Mouse (Mus musculus) T-helper 2 cell (primary cell): ENCODE measurements around the gene Eif4g1.
"Not testable (repeated sequence)": the region's sequence is repeated elsewhere in the genome, so short reads cannot be mapped to it uniquely, and the experiment has no call there.

Experiments
- in situ Hi-C: fragments of 300-600 bp; cut with MboI, MseI; formaldehyde crosslinking; loops from one replicate; pipeline ENCODE4 v1.15.1; 2025; ENCODE audit warnings: high pct_unique_total_duplicates

Gene Eif4g1

DNA sequence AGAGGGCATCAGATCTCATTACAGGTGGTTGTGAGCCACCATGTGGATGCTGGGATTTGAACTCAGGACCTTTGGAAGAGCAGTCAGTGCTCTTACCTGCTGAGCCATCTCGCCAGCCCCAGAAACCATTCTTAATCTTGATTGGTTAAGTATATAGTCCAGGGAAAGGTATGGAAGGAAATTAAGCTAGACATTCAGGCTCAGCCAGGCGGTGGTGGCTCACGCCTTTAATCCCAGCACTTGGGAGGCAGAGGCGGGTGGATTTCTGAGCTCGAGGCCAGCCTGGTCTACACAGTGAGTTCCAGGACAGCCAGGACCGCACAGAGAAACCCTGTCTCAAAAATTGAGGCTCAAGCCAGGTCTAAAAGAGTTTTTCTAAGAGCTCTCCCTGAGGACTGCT lies at the start of gene Eif4g1:
Gene Eif4g1, plus strand, starts transcription at position 301 of the 400 bp plus-strand sequence.
- in situ Hi-C loops: not testable (repeated sequence)

DNA sequence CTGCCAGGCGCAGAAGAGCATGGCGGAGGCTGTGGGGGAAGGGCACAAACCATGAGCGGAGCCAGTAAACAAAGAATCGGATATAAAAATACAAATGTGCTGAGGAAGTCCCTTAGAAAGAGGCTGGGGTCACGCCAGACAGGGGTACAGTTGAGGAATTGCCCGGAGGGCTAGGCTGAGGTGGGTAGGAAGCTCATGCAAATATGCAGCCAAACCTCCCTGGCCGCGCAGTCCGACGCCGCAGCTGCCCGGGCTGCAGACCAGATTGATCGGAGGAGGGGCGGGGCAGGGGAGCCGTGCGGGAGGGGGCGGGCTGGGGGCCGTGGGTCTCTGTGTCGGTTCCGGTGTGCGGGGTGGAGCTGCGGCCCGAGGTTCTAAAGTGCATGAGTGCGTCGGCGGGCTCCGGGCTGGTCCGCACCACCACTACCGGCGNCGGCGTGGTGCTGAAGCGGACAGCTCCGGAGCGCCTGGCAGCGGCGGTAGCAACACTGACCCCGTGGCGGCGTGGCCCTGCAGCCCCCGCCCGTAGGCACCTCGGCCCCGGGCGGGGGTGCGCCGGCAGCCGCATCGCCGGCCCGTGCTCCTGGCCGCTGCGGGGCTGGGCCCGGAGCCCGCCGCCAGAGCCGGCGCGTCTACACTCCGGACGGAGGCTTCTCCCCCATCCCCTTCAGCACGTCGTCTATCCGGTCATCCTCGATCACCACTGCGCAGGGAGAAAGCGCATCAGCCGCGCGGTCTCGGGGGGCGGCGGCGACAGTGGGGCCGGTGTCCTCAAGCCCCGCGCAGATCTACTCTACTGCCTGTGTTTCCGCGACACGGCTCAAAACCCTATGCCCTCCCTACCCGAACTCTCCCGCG lies 48.3 kb upstream of the Eif4g1 start:
- in situ Hi-C loops: loop anchor here (10.0 kb wide), 2 partner anchors 75 to 125 kb away; partner anchors contain the start of genes Abcf3 and Eif2b5

DNA sequence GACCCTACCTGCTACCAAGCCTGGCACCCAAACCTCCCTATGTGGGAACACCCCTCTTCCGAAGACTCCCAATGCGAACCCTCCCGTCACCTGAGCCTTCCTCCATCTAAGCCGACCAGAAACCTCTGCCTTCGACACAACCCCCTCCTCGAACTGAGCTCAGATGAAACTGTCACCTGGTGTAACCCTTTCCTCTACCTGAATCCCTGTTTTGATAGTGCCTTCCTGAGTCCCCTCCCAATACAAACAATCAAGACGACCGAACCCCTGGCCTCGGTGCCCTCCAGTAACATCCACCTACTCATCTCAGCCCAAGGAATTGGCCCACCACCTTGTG lies 47.7 kb upstream of the Eif4g1 start:
- in situ Hi-C loops: no loop called here

DNA sequence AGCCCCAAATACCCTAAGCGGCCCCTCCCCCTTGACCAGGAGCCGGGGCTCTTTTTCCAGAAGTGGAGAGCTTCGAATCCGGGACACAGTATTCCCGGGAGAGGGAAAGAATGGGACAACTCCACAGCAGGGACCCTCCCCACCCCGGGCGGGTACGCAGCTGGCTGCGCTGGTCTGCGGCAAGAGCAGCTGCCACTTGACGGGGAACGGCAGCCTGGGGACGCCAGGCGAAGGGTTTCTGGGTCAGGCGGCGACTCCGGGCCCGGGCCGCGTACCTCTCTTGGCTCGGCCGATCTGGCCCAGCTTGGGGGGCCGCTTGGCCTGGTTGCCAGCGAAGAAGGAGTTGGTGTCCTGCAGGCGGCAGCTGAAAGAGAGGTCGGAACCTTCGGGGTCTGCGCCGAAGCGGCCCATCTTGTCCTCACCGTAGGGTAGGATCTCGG lies 47.3 kb upstream of the Eif4g1 start:
- in situ Hi-C loops: no loop called here

DNA sequence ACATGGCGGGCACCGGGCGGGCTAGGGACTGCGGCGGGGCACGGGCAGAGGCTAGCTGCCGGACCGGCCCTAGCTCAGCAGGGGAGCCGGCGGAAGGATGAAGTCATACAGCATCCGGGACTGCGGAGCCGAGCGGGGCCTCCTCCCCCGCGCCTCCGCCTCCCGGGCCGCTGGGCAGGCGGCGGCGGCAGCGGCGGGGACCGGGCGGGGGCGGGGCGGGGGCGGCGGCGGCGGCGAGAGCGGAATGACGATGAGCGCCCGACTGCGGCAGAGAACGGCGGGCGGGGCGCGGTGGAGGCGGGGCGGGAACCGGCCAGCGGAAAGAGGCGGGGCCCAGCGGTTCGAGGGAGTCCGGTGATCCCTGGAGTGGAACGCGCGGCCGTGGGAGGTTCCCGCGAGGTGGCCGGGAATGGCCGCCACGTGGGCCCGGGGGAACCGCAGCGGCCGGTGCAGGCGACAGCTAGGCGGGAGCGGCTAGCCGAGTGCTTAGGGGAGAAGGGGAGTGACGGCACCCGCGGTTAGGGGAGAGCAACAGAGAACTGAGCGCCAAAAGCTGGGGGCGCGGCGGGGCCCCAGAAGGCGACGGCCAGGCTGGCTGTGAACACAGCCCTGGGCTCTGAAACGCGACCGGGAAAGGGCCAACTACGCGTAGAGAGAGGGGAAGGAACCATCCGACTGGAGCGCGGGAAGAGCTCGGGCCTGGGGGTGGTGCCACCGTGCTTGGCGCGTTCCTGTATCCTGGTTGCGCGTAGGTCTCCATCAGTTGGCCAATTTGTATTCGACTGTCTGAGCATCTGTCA lies 46.7 kb upstream of the Eif4g1 start, which contains the start of gene Camk2n2:
Gene Camk2n2, minus strand, starts transcription at position 97 of the 800 bp plus-strand sequence.
- in situ Hi-C loops: no loop called here

DNA sequence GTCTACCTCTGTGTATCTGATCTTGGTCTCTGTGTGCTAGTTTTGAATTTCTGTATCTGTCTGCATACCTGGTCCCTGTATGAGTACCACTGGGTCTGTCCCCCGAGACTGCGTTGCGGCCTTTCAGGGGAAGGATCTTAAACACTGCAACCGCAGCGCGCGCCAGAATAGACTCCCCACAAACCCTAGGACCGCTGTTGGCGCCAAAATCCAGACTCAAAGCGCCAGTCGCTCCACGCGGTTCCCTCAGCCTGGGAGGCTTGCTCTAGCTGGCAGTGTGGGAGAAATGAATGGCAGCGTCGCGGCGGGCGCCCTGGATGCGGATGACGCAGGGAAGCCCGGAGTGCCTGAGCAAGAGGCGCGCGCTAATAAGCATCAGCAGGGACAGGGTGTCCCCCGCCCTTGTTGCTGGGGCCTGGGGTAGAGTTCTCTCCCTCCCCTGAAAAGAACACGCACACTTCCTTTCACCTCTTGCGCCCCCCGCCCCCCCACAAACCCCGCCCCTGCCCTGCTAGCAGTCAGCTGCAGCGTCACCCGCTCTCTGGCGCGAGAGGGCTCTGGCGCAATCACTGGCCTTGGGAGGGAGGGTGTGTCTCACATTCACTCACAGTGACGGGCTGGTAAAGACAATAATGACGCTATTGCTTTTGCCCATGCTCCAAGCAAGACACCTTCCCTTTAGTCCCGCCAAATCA lies 46.0 kb upstream of the Eif4g1 start:
- in situ Hi-C loops: no loop called here

DNA sequence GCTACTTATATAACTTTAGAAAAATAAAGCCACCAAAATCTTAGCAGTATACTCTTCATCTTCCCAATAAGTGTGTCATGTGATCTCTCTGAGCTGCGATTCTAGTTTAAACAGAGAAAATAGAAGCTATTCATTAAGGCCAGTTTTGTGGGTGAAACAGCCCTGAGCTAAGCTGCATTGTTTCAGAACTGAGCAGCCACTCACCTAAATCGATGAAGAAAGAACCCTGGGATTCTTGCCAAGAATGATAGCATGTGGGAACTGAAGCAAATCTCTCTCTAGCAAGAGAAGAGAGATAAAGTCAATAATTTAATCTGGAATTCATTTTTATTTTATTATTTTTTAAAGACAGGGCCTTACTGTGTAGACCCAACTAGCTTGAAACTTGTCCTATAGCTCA lies 44.9 kb upstream of the Eif4g1 start:
- in situ Hi-C loops: no loop called here

DNA sequence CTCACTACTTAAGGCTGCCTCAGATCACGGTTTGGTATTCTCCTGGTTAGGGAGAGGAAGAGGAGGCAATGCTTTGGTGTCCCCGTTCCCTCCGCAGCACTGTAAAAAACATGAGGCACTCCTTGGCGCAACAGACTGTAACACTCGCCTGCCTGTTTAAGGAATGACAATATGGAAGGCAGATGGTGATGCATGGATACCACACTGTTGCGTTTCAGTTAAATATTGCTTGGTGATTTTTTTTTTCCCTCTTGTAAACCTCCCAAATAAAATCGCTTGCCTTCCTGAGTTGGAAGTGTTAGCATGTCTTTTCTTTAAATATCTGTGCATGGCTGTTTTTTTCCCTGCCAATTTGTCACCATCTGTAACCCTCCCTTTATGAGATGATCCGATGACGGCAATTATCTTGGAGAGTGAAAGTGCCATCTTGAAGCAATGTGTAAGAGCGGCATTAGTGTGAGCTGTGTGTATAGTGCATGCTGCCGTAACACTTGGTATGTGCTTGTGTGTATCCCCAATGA lies 39.2 kb upstream of the Eif4g1 start:
- in situ Hi-C loops: no loop called here

DNA sequence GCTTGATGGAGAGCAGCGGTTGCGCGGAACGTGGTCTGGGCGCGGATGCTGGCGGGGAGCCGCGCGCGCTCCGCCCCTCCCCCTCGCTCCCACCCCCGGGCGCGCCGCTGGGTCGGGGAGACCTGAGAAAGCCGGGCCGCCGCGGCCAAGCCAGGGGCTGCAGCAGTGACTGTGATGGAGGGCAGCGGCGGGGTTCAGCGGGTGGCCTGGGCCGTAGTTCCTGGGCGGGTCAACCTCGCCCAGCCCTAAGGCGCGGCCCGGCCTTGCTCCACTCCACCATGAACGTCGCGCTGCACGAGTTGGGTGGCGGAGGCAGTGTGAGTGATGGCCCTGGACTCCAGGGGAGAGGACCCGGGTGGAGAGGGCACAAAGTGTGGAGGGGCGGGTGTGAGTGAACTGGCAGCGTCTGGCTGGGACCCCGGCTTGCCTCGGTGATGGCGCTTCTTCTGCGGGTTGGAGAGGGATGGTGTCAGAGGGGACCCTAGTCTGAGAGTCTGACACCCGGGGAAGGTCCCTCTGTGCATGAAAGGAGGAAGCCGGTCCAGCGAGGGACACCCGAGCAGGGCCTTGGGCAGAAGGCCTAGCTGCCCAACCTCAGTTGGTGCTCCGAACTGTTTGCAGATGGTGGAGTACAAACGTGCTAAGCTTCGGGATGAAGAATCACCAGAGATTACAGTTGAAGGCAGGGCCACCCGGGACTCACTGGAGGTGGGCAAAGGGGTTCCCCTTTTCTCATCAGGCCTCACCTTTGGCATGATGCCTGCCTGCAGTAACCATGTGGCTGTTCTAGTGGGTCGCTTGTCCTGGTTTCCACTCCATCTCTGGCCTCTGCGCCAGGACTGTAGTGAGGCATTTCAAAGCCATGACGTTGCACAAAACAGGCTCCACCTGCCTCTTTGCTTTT lies 38.1 kb upstream of the Eif4g1 start, which contains the start of gene Ece2:
Gene Ece2, plus strand, starts transcription at position 98 of the 904 bp plus-strand sequence.
- in situ Hi-C loops: no loop called here

DNA sequence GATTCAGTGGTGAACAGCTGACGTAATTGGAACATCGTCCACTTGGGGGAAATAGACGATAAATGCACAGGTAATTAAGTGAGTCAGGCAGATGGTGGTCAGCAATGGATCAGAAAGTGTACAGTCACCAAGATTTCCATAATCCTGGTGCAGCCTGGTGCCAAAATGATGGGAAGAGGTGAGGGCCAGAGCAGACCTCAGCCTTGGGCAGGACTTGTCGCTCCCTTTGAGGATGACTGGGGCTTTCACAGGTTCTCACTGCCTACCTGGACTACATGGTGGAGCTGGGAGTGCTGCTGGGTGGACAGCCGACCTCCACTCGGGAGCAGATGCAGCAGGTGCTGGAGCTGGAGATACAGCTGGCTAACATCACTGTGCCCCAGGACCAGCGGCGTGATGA lies 30.7 kb upstream of the Eif4g1 start:
- in situ Hi-C loops: loop anchor here (5.0 kb wide), 1 partner anchor 35 kb away; no protein-coding TSS in a partner anchor

DNA sequence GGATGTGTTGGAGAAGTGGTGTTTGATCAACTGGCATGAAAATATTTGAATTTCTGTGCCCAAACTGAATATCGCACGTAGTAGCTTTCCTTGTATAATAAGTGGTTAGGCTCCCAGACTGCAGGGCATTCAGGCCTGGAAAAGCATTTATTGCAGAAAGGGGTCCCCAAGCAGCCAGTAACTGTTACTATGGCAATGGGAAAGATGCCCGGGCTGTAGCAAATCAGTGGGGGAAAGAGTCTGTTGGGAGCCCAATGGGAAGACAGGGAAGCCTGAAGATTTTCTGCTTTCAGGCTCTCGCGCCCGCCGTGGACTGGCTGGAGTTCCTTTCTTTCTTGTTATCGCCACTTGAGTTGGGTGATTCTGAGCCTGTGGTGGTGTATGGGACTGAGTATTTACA lies 29.7 kb upstream of the Eif4g1 start:
- in situ Hi-C loops: loop anchor here (5.0 kb wide), 1 partner anchor 36 kb away; no protein-coding TSS in a partner anchor

DNA sequence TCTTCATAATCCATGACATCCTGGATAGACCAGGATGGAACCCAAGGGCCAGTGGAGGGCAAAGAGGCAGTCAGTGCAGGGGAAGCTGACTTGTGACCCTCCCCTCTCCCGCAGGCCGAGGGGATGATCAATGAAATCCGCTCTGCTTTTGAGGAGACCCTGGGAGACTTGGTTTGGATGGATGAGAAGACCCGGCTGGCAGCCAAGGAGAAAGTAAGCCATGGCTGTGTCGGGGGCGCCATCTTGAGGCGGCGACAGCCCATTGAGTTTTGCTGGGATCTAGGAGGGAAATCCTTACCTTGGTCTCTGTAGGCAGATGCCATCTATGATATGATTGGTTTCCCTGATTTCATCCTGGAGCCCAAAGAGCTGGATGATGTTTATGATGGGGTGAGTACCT lies 26.0 kb upstream of the Eif4g1 start:
- in situ Hi-C loops: loop anchor here (10.0 kb wide), 1 partner anchor 137 kb away; no protein-coding TSS in a partner anchor

DNA sequence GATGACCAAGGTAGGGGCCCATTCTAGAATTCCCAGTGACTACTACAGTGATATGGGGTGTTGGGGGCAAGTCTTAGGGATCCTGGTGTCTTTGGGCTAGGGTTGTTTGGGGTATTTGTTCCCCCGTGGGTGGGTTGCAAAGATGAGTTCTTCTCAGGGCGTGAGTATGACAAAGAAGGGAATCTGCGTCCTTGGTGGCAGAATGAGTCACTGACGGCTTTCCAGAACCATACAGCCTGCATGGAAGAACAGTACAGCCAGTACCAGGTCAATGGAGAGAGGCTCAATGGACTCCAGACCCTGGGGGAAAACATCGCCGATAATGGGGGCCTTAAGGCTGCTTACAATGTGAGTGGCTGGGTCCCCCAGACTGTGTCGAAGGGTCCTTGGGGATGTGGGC lies 24.2 kb upstream of the Eif4g1 start:
- in situ Hi-C loops: loop anchor here (10.0 kb wide), 1 partner anchor 139 kb away; no protein-coding TSS in a partner anchor

DNA sequence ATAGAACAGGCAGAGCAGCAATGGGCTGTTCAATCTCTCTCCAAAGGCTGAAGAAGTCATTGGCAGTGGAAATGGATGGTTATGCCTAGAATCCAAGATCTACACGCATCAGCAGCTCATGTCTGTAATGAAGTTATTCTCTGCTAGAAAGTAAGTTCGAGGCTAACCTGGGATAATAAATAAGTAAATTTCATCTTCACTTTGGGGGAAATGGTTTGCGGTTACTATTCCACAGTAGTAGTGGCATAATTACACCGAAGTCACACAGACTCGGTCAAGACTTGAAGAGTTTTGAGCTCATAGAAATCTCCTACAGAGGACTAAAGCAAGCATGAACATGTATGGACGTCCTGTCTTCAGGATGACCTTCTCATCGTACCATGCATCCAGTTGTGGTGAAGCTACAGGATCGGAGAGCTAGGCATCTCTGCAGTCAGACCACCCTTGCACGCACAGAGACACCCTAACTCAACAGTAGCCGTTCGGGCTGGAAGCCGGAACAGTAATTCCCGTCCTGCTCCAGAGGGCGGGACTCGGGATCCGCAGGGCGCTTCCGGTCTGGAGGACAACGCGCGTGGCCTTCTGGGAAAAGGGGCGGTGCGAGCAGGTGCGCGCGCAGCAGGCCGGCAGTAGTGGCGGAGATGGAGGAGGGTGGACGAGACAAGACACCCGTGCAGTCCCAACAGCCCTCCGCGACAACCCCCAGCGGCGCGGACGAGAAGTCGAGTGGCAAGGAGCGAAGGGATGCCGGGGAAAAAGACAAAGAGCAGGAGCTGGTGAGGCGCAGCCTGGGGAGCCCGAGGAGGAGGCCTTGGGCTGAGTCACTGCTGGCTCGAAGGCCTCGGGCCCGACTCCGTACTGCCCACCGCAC lies 16.8 kb upstream of the Eif4g1 start, which contains the start of gene Psmd2:
Gene Psmd2, plus strand, starts transcription at position 577 of the 871 bp plus-strand sequence.
- in situ Hi-C loops: no loop called here

DNA sequence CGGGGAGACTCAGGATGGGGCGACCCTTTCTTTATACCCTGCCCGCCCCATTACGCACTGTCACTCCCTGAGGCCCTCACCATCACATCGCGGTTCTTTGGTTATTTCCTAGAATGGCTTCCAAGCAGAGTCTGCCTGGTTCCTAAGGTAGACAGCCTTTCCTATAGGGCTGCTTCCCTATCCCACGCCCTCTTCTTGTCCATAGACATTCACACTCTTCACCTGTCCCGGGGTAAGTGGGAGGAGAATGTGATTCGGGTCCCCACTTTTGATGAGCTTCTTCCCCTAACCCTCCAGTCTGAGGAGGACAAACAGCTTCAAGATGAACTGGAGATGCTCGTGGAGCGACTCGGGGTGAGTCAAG lies 16.2 kb upstream of the Eif4g1 start:
- in situ Hi-C loops: no loop called here

DNA sequence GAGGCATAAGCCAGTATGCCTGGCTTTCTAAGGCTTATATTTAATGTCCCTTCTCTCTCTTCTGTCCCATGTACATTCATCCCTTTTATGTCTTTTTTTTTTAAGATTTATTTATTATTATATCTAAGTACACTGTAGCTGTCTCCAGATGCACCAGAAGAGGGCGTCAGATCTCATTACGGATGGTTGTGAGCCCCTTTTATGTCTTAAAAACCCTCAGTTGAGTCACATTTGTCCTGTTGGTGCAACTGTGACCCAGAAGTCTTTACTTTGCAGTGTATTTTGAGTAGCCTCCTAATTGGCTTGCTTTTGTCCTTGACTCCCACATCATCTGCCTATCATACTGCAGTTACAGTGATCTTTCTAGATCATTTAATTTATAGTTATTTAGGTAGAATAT lies 14.8 kb upstream of the Eif4g1 start:
- in situ Hi-C loops: no loop called here

DNA sequence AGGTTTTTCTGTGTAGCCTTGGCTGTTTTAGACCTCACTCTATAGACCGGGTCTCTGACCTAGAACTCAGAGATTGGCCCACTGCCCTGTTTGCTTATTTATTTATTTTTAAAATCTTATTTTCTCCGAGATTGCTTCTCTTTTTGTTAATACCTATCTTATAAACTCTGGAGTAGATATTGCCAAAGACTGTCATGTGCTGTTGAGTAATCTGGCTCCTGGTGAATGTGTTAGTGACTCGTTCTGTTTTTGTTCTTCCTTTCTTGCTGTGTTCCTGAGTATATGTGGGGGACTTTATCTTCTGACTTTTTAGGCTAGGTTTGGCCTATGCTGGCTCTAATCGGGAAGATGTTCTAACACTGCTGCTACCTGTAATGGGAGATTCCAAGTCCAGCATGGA lies 10.5 kb upstream of the Eif4g1 start:
- in situ Hi-C loops: no loop called here

DNA sequence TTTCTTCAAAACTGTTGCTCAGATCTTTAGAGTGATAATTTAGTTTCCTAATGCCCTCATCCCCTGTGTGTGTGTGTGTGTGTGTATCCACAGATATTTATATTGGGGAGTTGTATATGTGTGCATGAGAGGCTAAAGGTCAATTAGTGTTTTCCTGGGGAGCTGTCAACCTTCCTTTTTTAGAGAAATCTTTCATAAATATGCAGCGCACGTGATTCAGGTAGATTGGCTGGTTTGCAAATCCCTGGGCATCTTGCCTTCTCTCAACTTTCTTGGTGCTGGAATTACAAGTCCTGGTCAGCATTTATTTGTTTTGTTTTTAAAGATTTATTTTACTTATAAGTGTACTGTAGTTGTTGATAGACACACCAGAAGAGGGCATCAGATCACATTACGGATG lies 2.2 kb downstream of the Eif4g1 start:
- in situ Hi-C loops: no loop called here

DNA sequence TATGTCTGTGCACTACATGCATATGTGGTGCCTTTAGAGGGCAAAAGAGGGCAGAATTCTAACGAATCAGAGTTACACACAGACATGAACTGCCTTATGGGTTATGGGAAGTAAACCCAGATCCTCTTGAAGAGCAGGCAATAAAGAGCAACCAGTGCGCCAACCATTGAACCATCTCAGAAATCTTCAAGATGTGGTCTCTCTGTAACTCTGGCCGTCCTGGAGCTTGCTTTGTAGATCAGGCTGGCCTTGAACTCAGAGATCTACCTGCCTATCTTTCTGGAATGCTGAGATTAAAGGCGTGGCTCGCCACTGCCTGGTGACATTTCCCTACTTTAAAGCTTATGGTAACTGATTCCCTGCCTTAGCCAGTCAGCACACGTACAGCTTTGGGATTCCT lies 3.8 kb downstream of the Eif4g1 start:
- in situ Hi-C loops: no loop called here
